Mouse (Mus musculus) midbrain, embryonic 11.5 days (tissue): ENCODE results near the gene Cobll1. TPM values are rescaled to one million over a fixed set of nuclear protein-coding genes. Genes with fewer than 3 reads are reported as not detected.

Experiments used
- ATAC-seq: fragments of 200-750 bp; cut with Nextera tagmentation; 2 replicates; pipeline ENCODE4 v1.8.0; 2017; ENCODE audit warnings: moderate TSS enrichment, moderate library complexity; ENCODE audit not compliant: low FRiP score
- DNase-seq: peaks from one replicate; pipeline ENCODE4 v3.0.0; 2015; ENCODE audit warnings: low spot score; ENCODE audit errors: missing footprints
- H3K27ac ChIP-seq: fragments of 300-500 bp; sonication (generic); 2 replicates; pipeline ENCODE4 v1.5.1; 2014; ENCODE audit warnings: low read depth, low read length
- H3K27me3 ChIP-seq: fragments of 300-500 bp; sonication (generic); 2 replicates; pipeline ENCODE4 v1.6.1; 2014; ENCODE audit warnings: mild to moderate bottlenecking, low read length, moderate library complexity, mixed read lengths; ENCODE audit not compliant: control insufficient read depth, insufficient read depth
- H3K36me3 ChIP-seq: fragments of 300-500 bp; sonication (generic); 2 replicates; pipeline ENCODE4 v1.6.1; 2014; ENCODE audit warnings: mild to moderate bottlenecking, low read length, moderate library complexity, mixed read lengths; ENCODE audit not compliant: control insufficient read depth, insufficient read depth
- H3K4me1 ChIP-seq: fragments of 300-500 bp; sonication (generic); 2 replicates; pipeline ENCODE4 v1.6.1; 2014; ENCODE audit warnings: low read length; ENCODE audit not compliant: control insufficient read depth, insufficient read depth
- H3K4me2 ChIP-seq: fragments of 300-500 bp; sonication (generic); 2 replicates; pipeline ENCODE4 v1.6.1; 2014; ENCODE audit warnings: mild to moderate bottlenecking, moderate library complexity
- H3K4me3 ChIP-seq: fragments of 300-500 bp; sonication (generic); 2 replicates; pipeline ENCODE4 v1.5.1; 2014; ENCODE audit warnings: low read depth, low read length
- H3K9ac ChIP-seq: fragments of 300-500 bp; sonication (generic); 2 replicates; pipeline ENCODE4 v1.6.1; 2014; ENCODE audit warnings: low read length
- H3K9me3 ChIP-seq: fragments of 300-500 bp; sonication (generic); 2 replicates; pipeline ENCODE4 v1.6.1; 2016; ENCODE audit warnings: low read length; ENCODE audit not compliant: control insufficient read depth
- WGBS: fragments of 180-500 bp; shearing (Covaris S2); extraction: QIAGEN DNeasy Blood & Tissue Kit; methylation state at CpG from one replicate; pipeline ENCODE4 v1.1.7; 2014; 5-methylcytosine and 5-hydroxymethylcytosine counted together
- polyA plus RNA-seq: library from polyadenylated mRNA; unstranded; fragments of >200 nt; fragmentation: Nextera tagmentation; extraction: Ambion mirVana; gene quantifications from 2 replicates; pipeline ENCODE4 v1.2.1, GENCODE M21; 2014

The Cobll1 gene
- polyA plus RNA-seq = 2.0 TPM in 2 replicates

GRCm38 (mm10) chr2:65238964-65239570 lies at the start of gene Cobll1:
TSS of gene Cobll1 (minus strand) at chr2:65239403.
- no peaks in the 10 kb centered on the region for H3K36me3 ChIP-seq
- peaks cover 8% of the 10 kb centered on the region; the same call in 1 of the 2 replicates for H3K27me3 ChIP-seq
- H3K9me3 ChIP-seq = no peaks in the 10 kb centered on the region
- DNase-seq (peak; percentile 96), ATAC-seq (peak; percentile 88)
- H3K9ac ChIP-seq = peak within 1 kb of the TSS; percentile 61
- peak within 1 kb of the TSS; percentile 58 for H3K4me3 ChIP-seq
- peak within 1 kb of the TSS; percentile 30; the same call in 1 of the 2 replicates for H3K27ac ChIP-seq
- peak within 1 kb of the TSS; percentile 73 for H3K4me2 ChIP-seq
- under 1% methylated on average over 35 of the region's 37 CpGs for WGBS
- 0 out of 2 replicates have a peak, but pooled peaks cover 2% of the 10 kb centered on the region for H3K4me1 ChIP-seq

GRCm38 (mm10) chr2:65288696-65289095 lies 49.5 kb upstream of the Cobll1 start:
- no peak for ATAC-seq
- Histone ChIP-seq H3K9ac (no peak overlapping the region), H3K36me3 (no peaks in the 10 kb centered on the region), H3K27me3 (no peaks in the 10 kb centered on the region), H3K4me3 (no peak overlapping the region), H3K4me1 (no peaks in the 10 kb centered on the region), H3K27ac (no peak overlapping the region), H3K4me2 (no peak overlapping the region), H3K9me3 (no peaks in the 10 kb centered on the region)
- DNase-seq = peak; percentile 44
- WGBS = 86% methylated on average over 1 of the region's 1 CpGs

GRCm38 (mm10) chr2:65285380-65285779 lies 46.2 kb upstream of the Cobll1 start:
- DNase-seq = no peak

GRCm38 (mm10) chr2:65282979-65283378 lies 43.8 kb upstream of the Cobll1 start:
- no peak overlapping the region for H3K27ac ChIP-seq
- H3K36me3 ChIP-seq = no peaks in the 10 kb centered on the region
- no peaks in the 10 kb centered on the region for H3K9me3 ChIP-seq
- no peaks in the 10 kb centered on the region for H3K4me1 ChIP-seq
- DNase-seq (no peak), ATAC-seq (no peak)
- H3K4me3 ChIP-seq = no peak overlapping the region
- WGBS = 92% methylated on average over 6 of the region's 6 CpGs
- no peaks in the 10 kb centered on the region for H3K27me3 ChIP-seq
- no peak overlapping the region for H3K4me2 ChIP-seq
- H3K9ac ChIP-seq = no peak overlapping the region

More at GRCm38 (mm10) chr2:65285380-65285779, 46.2 kb upstream of the Cobll1 start:
- Histone ChIP-seq H3K9me3 (no peaks in the 10 kb centered on the region), H3K27ac (no peak overlapping the region), H3K4me1 (no peaks in the 10 kb centered on the region), H3K27me3 (no peaks in the 10 kb centered on the region), H3K36me3 (no peaks in the 10 kb centered on the region), H3K4me2 (no peak overlapping the region), H3K9ac (no peak overlapping the region), H3K4me3 (no peak overlapping the region)
- WGBS = 69% methylated on average over 3 of the region's 3 CpGs
- ATAC-seq = no peak

GRCm38 (mm10) chr2:65279029-65279690 lies 40.0 kb upstream of the Cobll1 start:
- DNase-seq (no peak), ATAC-seq (no peak)
- Histone ChIP-seq H3K4me2 (no peak overlapping the region), H3K4me3 (no peak overlapping the region), H3K27ac (no peak overlapping the region), H3K36me3 (no peaks in the 10 kb centered on the region), H3K9ac (no peak overlapping the region), H3K4me1 (no peaks in the 10 kb centered on the region), H3K9me3 (no peaks in the 10 kb centered on the region), H3K27me3 (no peaks in the 10 kb centered on the region)
- 55% methylated on average over 4 of the region's 4 CpGs for WGBS

GRCm38 (mm10) chr2:65275443-65276061 lies 36.3 kb upstream of the Cobll1 start:
- Histone ChIP-seq H3K27me3 (no peaks in the 10 kb centered on the region), H3K9me3 (no peaks in the 10 kb centered on the region), H3K4me2 (no peak overlapping the region), H3K4me1 (no peaks in the 10 kb centered on the region), H3K27ac (no peak overlapping the region), H3K36me3 (no peaks in the 10 kb centered on the region), H3K9ac (no peak overlapping the region), H3K4me3 (no peak overlapping the region)
- ATAC-seq = no peak
- no peak for DNase-seq
- WGBS = 74% methylated on average over 6 of the region's 6 CpGs

GRCm38 (mm10) chr2:65273910-65274309 lies 34.7 kb upstream of the Cobll1 start:
- H3K36me3 ChIP-seq = no peaks in the 10 kb centered on the region
- DNase-seq (no peak), ATAC-seq (no peak)
- no peak overlapping the region for H3K4me2 ChIP-seq
- no peak overlapping the region for H3K9ac ChIP-seq
- no peak overlapping the region for H3K27ac ChIP-seq
- H3K4me3 ChIP-seq = no peak overlapping the region
- H3K9me3 ChIP-seq = no peaks in the 10 kb centered on the region
- H3K27me3 ChIP-seq = no peaks in the 10 kb centered on the region
- WGBS = 43% methylated on average over 2 of the region's 2 CpGs
- H3K4me1 ChIP-seq = no peaks in the 10 kb centered on the region

GRCm38 (mm10) chr2:65268731-65269130 lies 29.5 kb upstream of the Cobll1 start:
- no peak overlapping the region for H3K4me2 ChIP-seq
- H3K4me1 ChIP-seq = no peaks in the 10 kb centered on the region
- H3K4me3 ChIP-seq = no peak overlapping the region
- H3K36me3 ChIP-seq = no peaks in the 10 kb centered on the region
- H3K9me3 ChIP-seq = no peaks in the 10 kb centered on the region
- no peak for DNase-seq
- no peak overlapping the region for H3K9ac ChIP-seq
- ATAC-seq = no peak
- H3K27ac ChIP-seq = no peak overlapping the region
- no peaks in the 10 kb centered on the region for H3K27me3 ChIP-seq
- WGBS = 91% methylated on average over 6 of the region's 6 CpGs

GRCm38 (mm10) chr2:65267834-65268233 lies 28.6 kb upstream of the Cobll1 start:
- no peak for ATAC-seq
- no peak overlapping the region for H3K27ac ChIP-seq
- H3K9ac ChIP-seq = no peak overlapping the region
- H3K9me3 ChIP-seq = no peaks in the 10 kb centered on the region
- H3K36me3 ChIP-seq = no peaks in the 10 kb centered on the region
- H3K4me1 ChIP-seq = no peaks in the 10 kb centered on the region
- H3K27me3 ChIP-seq = no peaks in the 10 kb centered on the region
- no peak overlapping the region for H3K4me3 ChIP-seq
- WGBS = 56% methylated on average over 4 of the region's 4 CpGs
- no peak overlapping the region for H3K4me2 ChIP-seq
- no peak for DNase-seq
